Mouse (Mus musculus) testis, adult 2 months (tissue): ENCODE results near the gene Dedd2. TPM values are rescaled to one million over a fixed set of nuclear protein-coding genes. Genes with fewer than 3 reads are reported as not detected.

Experiments
- H3K27ac ChIP-seq: fragments of 200-500 bp; 2 replicates; pipeline ENCODE4 v1.5.1; 2012; ENCODE audit warnings: low read depth, low read length; ENCODE audit not compliant: control insufficient read depth, insufficient read depth
- H3K27me3 ChIP-seq: fragments of 200-500 bp; 2 replicates; pipeline ENCODE4 v1.6.1; 2012; ENCODE audit warnings: mild to moderate bottlenecking, low read length, moderate library complexity; ENCODE audit not compliant: control insufficient read depth, insufficient read depth
- H3K36me3 ChIP-seq: fragments of 200-500 bp; 2 replicates; pipeline ENCODE4 v1.6.1; 2012; ENCODE audit warnings: mild to moderate bottlenecking, low read length; ENCODE audit not compliant: control insufficient read depth, insufficient read depth
- H3K4me1 ChIP-seq: fragments of 200-500 bp; 2 replicates; pipeline ENCODE4 v1.6.1; 2012; ENCODE audit warnings: low read length; ENCODE audit not compliant: control insufficient read depth, insufficient read depth
- H3K4me3 ChIP-seq: fragments of 200-500 bp; 2 replicates; pipeline ENCODE4 v1.5.1; 2012; ENCODE audit warnings: low read depth, mild to moderate bottlenecking, low read length, moderate library complexity, mixed read lengths; ENCODE audit not compliant: control insufficient read depth
- CTCF ChIP-seq: fragments of 200-500 bp; IDR thresholded peaks from 2 replicates; pipeline ENCODE4 v1.5.1; 2012; ENCODE audit warnings: low read depth, mild to moderate bottlenecking, inconsistent platforms, low read length, moderate library complexity; ENCODE audit not compliant: control insufficient read depth, insufficient read depth, insufficient replicate concordance
- POLR2A ChIP-seq: fragments of 200-500 bp; IDR thresholded peaks from 2 replicates; pipeline ENCODE4 v1.6.1; 2012; ENCODE audit warnings: low read depth, mild to moderate bottlenecking, inconsistent platforms, low read length, moderate library complexity; ENCODE audit not compliant: control insufficient read depth
- polyA plus RNA-seq: library from polyadenylated mRNA; depleted of rRNA; stranded (reverse); fragments of >200 nt; gene quantifications from 2 replicates; pipeline ENCODE4 v1.2.3, GENCODE M21; 2012

Gene Dedd2
- polyA plus RNA-seq, 1 experiment: 26.0 TPM

DNA sequence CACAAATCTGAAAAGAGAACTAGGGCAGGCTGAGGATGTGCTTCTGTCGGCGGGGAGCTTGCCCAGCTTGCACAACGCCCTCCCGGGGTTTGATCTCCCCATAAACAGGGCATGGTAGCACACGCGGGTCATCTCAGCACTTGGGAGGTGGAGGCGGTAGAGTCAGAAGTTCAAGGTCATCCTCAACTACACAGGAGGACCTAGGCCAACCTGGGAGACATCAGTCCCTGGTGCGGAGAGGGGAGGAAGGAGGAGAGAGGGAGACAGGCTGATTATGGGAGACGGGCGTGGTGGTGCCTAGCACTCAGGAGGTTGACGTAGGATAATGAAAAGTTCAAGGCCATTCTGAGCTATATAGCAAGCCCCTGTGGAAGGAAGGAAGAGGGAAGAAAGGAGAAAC, 29.6 kb downstream of the Dedd2 start:
- Histone ChIP-seq H3K27me3 (no peaks in the 10 kb centered on the region), H3K4me3 (no peak overlapping the region), H3K36me3 (no peaks in the 10 kb centered on the region), H3K27ac (no peak overlapping the region), H3K4me1 (peaks cover 3% of the 10 kb centered on the region)
- TF ChIP-seq CTCF (no peak), POLR2A (no peak)

DNA sequence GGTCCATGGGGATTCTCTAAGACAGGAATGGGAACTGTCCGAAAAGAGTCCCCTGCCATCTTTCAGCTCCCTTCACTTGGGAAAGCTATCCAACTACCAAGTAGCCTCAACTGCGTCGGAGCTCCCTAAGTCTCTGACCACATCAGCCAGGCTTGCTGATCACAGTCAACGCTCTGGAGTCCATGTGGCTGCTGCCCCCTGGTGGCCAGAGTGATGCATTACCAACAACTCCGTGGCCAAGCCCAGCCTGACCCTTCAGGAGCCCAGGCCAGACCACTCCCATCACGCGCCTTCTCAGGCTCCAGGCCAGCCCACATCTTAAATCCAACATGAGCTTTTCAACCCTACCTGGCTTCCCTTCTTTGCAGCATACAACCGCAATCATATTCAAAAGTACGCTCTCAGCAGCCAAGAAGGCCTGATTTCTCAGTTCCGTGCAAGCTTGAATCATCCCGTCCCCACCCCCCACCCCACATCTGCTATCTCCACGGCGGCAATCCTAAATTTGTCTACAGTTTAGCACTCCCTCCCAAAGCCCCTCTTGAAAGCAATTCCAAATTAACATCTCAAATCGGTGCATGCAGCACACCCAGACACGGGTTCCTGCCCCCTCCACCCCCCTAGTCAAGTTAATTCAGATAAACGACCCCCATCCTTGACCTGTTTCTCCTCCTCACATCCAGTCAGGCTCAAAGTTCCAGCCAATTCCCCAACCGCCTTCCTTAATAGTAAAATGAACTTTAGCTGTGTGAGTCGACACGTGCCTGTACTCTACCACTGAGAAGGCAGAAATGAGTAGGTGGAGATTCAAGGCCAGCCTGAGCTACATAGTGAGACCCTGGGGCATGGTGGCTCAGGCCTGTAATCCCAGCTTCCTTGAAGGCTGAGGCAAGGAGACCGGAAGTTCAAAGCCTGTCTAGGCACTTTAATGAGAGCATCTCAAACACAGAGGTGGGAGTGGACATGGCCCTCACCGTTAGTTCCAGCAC, 32.5 kb downstream of the Dedd2 start:
- peaks cover 3% of the 10 kb centered on the region for H3K4me1 ChIP-seq
- no peak overlapping the region for H3K4me3 ChIP-seq
- H3K27ac ChIP-seq: no peak overlapping the region
- H3K36me3 ChIP-seq: no peaks in the 10 kb centered on the region
- no peaks in the 10 kb centered on the region for H3K27me3 ChIP-seq
- TF ChIP-seq CTCF (peak; percentile 99), POLR2A (no peak)

DNA sequence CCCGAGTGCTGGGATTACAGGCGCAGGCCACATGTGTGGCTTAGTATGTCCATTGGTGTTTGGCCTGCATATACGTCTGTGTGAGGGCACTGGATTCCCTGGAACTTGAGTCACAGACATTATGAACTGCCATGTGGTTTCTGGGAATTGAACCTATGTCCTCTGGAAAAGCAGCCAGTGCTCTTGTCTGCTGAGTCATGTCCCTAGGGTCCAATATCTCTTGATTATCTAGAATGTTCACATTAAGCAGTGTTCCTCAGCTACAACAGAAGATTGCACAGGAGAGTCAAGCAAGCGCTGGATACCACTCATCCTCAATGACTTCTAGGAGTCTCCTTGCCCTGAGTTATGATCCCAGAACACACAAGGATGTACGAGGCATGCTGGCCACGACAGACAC, 36.3 kb downstream of the Dedd2 start:
- no peak overlapping the region for H3K27ac ChIP-seq
- H3K36me3 ChIP-seq: no peaks in the 10 kb centered on the region
- peaks cover 15% of the 10 kb centered on the region for H3K4me1 ChIP-seq
- no peaks in the 10 kb centered on the region for H3K27me3 ChIP-seq
- no peak for TF ChIP-seq CTCF
- no peak for TF ChIP-seq POLR2A
- H3K4me3 ChIP-seq: no peak overlapping the region

DNA sequence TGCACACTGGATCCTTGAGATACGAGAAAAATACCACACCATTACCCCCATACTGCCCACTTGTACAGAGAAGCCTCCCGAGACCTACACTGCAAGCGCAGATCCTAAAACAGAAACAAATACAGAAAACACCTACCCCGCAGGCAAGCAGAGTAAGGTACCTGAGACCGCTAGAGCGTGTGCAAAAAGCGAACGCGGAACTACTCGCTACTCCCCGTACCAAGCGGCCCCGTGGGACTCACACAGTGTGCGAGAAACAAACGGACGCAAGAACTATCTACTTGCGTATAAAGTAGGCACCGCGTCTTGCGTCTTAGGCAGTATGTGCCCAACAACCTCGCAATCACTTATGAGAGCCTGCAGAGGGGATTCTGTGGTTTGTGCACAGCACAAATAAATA, 38.6 kb downstream of the Dedd2 start:
- Histone ChIP-seq H3K27me3 (no peaks in the 10 kb centered on the region; the same call in 1 of the 2 replicates), H3K27ac (no peak overlapping the region), H3K4me1 (peaks cover 13% of the 10 kb centered on the region), H3K4me3 (no peak overlapping the region), H3K36me3 (no peaks in the 10 kb centered on the region)
- TF ChIP-seq CTCF (no peak), POLR2A (no peak)

DNA sequence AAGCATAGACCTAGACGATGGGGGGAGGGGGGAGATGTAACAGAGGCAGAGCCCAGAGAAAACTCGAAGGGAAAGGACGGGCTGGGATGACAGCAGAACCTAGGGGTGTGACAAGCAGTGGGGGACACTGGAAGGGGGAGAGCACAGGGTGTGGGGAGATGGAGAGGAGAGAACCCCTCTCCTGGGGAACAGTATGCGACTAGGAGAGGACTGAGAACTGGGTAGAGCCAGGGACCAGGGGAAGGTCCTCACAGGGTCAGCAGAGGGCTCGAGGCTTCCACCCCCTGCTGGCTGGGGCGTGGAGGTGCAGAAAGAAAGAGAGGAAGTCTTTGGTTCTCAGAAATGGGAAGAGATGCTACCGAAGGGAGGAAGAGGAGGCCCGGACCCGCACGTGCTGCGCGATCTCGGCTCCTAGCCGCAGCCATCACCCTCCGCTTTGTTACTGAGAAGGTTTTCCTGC, 39.1 kb downstream of the Dedd2 start:
- H3K27me3 ChIP-seq: no peaks in the 10 kb centered on the region; the same call in 1 of the 2 replicates
- H3K4me1 ChIP-seq: peaks cover 13% of the 10 kb centered on the region
- H3K27ac ChIP-seq: no peak overlapping the region
- H3K4me3 ChIP-seq: no peak overlapping the region
- TF ChIP-seq POLR2A: no peak
- TF ChIP-seq CTCF: peak; percentile 31; the same call in 1 of the 2 replicates
- no peaks in the 10 kb centered on the region for H3K36me3 ChIP-seq

DNA sequence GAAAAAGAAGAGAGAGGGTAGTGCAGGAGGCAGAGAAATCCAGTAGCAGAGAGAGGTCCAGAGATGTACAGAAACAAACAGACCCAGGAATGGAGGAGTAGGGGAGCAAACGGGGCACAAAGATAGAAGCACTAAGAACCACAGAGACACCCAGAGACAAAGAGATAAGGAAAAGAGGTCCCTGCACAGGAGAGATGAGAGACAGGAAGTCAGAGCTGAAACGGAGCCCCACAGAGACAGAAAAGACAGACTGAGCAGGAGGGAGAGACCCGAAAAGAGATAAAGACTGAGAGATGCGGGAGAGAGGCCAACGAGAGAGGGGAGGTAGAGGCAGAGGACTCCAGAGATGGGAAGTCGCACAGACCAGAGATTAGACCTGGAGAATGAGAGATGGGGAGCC, 39.9 kb downstream of the Dedd2 start:
- Histone ChIP-seq H3K27me3 (no peaks in the 10 kb centered on the region; the same call in 1 of the 2 replicates), H3K36me3 (no peaks in the 10 kb centered on the region), H3K4me1 (peaks cover 13% of the 10 kb centered on the region), H3K27ac (no peak overlapping the region), H3K4me3 (no peak overlapping the region)
- TF ChIP-seq CTCF (no peak), POLR2A (no peak)

DNA sequence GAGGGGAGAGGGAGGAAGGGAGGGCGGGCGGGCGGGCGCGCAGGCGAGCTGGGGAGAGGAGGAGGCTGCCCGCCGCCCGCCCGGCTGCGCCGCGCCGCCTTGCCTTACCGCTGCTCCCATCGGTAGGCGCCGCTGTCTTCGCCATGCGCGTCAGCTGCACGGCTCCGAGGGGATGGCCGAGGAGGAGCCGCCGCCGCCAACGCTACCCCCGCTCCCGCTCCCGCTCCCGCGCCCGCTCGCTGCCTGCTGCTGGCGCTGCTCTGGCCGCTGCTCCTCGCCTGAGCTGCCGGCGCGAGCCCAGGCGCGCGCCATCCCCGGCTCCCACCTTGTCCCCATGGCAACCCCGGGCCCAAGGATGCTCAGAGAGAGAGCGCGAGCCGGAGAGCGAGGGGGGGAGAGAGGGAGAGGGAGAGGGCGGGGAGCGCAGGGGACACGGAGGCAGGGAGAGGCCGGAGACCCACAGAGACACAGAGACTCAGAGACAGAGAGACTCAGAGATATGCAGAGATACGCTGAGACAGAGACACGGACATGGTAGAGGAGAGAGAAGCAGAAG, 40.7 kb downstream of the Dedd2 start, which contains the start of gene Pou2f2:
Pou2f2 (minus strand) TSS at position 121 of the 556 bp plus-strand sequence.
- TF ChIP-seq POLR2A (no peak), CTCF (no peak)
- no peak within 1 kb of the TSS for H3K27ac ChIP-seq
- peaks cover 13% of the 10 kb centered on the region for H3K4me1 ChIP-seq
- H3K4me3 ChIP-seq: peak within 1 kb of the TSS; percentile 36
- no peaks in the 10 kb centered on the region; the same call in 1 of the 2 replicates for H3K27me3 ChIP-seq
- no peaks in the 10 kb centered on the region for H3K36me3 ChIP-seq
